Mouse (Mus musculus) MEL-GATA-1-ER (cell line): Measurements from ENCODE around the gene Pthlh.
"Not testable (repeated sequence)": the region's sequence is repeated elsewhere in the genome, so short reads cannot be mapped to it uniquely, and the experiment has no call there.

Experiments used
- DNase-seq: peaks from one replicate; pipeline ENCODE4 v3.0.0-alpha.2; 2012; ENCODE audit warnings: low read depth; ENCODE audit errors: extremely low read depth

The Pthlh gene

DNA sequence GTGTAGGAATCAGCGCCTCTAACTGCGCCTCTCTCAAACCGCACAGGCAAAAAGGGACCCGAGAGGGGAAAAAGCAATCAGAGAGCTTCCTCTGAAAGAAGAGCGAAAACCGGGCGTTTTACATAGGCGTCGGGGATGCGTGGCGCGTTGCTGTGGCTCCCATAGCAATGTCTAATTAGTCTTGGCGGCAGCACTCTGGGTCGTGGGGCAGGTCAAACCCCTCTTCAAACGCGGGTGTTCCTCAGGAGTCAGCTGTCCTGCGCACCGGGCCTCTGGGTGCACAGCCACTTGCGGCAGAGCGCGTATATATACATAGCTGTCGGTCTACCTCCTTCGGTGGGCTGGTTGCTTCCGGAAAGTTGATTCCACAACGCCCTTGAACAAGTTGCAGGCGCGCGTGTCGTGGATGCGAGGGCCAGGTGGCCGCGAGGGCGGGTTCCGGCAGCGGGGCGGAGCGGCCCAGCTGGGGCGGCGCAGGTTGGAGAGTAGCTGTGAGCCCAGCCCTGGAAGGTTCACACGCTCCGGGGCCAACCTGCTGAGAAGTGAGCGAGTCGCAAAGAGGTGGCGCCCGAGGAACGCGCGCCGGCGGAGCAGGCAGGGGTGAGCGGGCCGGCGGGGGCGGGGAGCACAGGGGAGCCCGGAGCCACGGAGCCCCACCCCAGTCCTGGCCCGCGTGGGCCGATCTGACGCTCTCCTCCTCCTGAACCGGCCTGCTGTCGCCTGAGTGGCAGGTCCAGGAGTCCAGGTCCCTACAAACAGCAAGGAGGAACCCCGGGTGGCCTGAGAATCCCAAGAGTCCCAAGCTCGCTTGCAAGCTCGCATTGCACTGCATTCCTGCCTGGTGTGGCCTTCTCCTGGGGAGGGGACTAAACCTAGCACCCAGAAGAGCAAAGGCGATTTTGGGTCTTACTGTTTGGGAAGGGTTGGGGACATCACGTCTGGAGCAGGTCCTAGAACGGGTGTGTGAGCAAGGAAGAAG is at the start of gene Pthlh:
Gene Pthlh (minus strand): TSS at position 597 of the 979 bp plus-strand sequence.
- no peak for DNase-seq

DNA sequence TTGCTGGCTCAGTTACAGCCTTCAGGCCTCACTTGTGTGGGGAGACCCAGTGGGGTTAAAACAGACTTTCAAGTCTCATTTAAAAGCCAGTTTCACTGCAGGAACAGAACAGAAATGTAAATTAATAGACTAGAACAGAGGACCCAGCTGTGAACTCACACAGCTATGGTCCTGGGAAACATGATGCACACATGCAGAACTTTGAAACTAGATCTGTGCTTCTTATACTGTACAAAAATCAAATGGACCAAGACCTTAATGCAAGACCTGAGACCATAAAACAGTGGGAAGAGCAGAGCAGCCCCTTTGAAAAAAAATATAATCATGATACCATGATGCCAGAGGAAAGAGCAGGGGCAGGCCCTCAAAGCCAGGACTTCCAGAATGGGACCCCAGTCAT is 49.3 kb upstream of the Pthlh start:
- DNase-seq, result no peak

- DNase-seq, result no peak
These were observed 46.5 kb upstream of the Pthlh start for GRCm38 (mm10) chr6:147310435-147310978.

- no peak for DNase-seq
These were observed 46.1 kb upstream of the Pthlh start for GRCm38 (mm10) chr6:147310035-147310434.

DNA sequence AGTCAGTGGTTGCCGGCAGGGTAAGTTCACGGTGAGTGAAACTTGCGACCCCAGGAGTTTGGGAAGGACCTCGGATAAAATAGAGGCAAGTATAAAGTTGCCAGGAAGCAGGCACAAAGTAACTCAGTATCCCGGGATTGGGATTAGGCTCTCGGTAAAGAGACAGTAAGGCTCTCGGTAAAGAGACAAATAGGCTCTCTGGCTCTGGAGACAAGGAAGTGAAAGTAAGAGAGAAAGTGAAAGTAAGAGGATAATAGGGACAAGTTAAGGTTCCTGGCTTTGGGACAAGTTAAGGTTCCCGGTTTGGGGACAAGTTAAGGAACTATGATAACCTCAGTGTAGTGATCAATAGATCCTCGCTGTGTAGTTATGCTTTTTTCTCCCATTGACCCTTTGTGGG is 40.3 kb upstream of the Pthlh start:
- DNase-seq, result not testable (repeated sequence)

GRCm38 (mm10) chr6:147299607-147300006 is 35.6 kb upstream of the Pthlh start:
- DNase-seq, result no peak

GRCm38 (mm10) chr6:147279309-147279708 is 15.3 kb upstream of the Pthlh start:
- no peak for DNase-seq

GRCm38 (mm10) chr6:147268143-147268790 is 4.3 kb upstream of the Pthlh start:
- no peak for DNase-seq

- no peak for DNase-seq
These were observed 2.5 kb upstream of the Pthlh start for GRCm38 (mm10) chr6:147266466-147266865.

GRCm38 (mm10) chr6:147263178-147263577 is 805 bp downstream of the Pthlh start:
- DNase-seq, result no peak

DNA sequence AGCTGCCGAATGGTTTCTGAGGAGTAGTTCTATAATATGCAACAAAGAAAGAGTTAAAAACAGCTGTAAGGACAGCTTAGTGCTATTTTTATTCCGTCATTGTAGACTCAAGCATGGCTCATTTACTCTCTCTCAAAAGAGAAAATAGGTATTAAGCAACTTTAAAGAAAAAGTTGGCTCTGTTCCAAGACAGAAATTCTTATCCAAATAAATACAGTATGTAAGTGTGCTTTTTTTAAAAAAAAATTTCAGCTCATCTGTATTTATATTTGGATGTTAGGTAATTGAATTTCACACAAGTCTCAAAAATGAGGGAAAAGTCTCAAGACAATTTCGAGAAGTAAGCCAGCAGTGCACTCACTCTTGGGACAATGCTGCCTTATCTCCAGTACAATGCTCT is 2.4 kb downstream of the Pthlh start:
- no peak for DNase-seq

DNA sequence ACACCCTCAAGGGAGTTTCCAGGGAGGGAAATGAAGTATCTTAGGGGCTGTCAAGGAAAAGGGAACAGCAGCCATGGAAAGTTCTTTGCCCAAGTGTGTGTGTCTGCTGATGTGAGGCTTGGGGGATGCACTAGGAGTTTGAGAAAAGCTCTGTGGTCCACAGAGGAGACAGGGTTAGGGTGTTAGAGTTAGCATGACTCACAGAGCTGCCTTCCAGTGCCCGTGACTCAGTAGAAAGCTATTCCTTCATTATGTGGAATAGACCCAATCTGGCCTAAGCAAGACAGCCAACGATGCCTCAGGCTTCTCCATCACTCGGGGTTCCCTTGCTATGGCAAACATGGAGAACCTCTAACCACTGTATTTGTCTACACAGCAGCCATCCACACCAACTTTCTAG is 3.2 kb downstream of the Pthlh start:
- DNase-seq, result no peak

DNA sequence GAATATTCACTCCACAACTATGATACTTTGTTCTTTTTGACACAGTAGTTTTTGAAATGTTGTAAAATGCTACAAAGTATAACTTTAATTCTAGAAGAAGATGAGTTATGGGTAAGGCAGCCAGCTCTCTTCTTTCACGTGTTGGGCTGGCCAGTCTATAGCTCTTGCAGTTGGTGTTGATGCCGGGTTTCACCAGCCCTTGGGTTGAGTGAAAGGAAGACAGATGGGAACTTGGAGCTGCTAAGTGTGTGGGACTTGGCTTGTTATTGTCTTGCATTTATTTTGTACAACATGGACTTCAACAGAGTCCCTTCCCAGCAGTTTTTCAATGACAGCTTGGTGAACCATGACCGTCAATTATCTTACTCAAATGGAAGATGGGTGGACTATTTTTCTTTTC is 16.2 kb downstream of the Pthlh start:
- no peak for DNase-seq

GRCm38 (mm10) chr6:147244294-147244693 is 19.7 kb downstream of the Pthlh start:
- no peak for DNase-seq

- no peak for DNase-seq
These were observed 20.3 kb downstream of the Pthlh start for GRCm38 (mm10) chr6:147243655-147244054.

DNA sequence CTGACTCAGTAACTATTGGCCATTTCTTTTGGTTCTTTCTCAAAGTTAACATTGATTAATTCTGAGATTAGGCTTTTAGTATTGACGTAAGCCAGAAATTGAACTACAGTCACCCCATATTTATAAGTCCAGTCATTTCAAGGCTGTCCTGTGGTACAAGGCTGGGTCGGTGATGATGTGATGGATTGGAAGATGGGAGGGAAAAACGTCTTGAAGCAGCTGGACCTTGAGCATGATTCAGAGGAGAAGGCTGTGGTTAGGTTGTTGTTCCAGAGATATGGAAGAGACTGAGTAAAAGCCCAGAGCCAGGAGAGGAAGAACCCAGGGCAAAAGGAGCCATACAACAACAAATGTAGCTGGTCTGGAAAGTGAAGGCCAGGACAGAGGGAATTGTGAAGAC is 22.4 kb downstream of the Pthlh start:
- no peak for DNase-seq

GRCm38 (mm10) chr6:147240203-147240804 is 23.7 kb downstream of the Pthlh start:
- DNase-seq, result no peak

- DNase-seq, result no peak
These were observed 37.3 kb downstream of the Pthlh start for GRCm38 (mm10) chr6:147226696-147227095.

GRCm38 (mm10) chr6:147219099-147219498 is 44.9 kb downstream of the Pthlh start:
- DNase-seq, result no peak

DNA sequence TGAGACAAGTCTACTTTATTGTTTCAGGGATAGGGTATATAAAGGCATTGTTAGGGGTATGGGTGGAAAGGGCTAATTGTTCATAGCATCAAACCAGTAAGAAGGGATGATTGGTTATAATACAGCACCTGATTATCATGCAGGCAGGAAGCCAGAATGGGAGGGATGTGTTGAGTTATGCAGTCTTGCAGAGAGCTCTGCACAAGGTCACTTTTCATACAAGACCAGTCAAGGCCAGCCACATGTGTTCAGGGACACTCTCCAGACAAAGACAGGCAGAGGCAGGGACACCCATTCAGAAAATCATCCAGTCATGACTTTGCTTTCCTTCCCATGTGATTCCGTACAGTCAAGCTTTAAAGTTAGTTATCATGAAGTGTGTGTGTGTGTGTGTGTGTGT is 47.8 kb downstream of the Pthlh start:
- DNase-seq, result no peak

DNA sequence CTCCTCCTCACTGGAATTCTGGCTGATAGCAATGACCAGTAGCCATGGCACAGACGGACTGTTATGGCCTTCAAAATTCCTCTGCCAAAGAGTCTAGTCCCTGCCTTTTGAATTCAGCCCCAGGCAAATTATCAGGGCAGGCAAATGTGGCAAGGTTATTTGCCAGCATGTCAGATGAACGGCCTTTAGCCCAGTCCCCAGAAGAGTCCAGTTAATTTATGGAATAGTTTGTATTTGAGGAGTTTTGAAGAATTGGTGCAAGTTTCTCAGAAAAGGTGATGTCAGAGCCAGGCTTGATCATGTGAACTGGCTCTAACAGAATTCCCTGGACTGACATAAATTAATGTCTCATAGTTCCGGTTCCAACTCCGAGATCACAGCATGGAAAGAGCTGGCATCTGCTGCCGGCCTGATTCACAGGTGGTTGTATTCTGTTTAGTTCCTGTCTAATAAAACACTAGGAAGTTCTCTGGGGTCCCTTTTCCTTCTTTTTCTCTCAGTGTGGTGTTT is 56.1 kb downstream of the Pthlh start:
- DNase-seq, result no peak
